Mouse (Mus musculus) liver, embryonic 11.5 days (tissue): ENCODE data around the gene Pdk2. TPM values are rescaled to one million over a fixed set of nuclear protein-coding genes. Genes with fewer than 3 reads are reported as not detected.

ENCODE experiments used
- ATAC-seq: fragments of 200-750 bp; cut with Nextera tagmentation; replicated peaks from 2 replicates; pipeline ENCODE4 v1.8.0; 2017; ENCODE audit warnings: moderate number of reproducible peaks, mild to moderate bottlenecking, moderate TSS enrichment, moderate library complexity; ENCODE audit not compliant: low FRiP score
- DNase-seq: peaks from one replicate; pipeline ENCODE4 v3.0.0-alpha.2; 2017; ENCODE audit warnings: low spot score
- H3K27ac ChIP-seq: fragments of 300-500 bp; sonication (generic); 2 replicates; pipeline ENCODE4 v1.5.1; 2014; ENCODE audit warnings: mild to moderate bottlenecking, low read depth, low read length, control low read depth
- H3K27me3 ChIP-seq: fragments of 300-500 bp; sonication (generic); replicated peaks from 2 replicates; pipeline ENCODE4 v1.6.1; 2014; ENCODE audit warnings: low read length, mixed read lengths; ENCODE audit not compliant: control insufficient read depth, insufficient read depth
- H3K36me3 ChIP-seq: fragments of 300-500 bp; sonication (generic); 2 replicates; pipeline ENCODE4 v1.6.1; 2014; ENCODE audit warnings: mild to moderate bottlenecking, low read length, moderate library complexity, mixed read lengths; ENCODE audit not compliant: control insufficient read depth, insufficient read depth
- H3K4me1 ChIP-seq: fragments of 300-500 bp; sonication (generic); replicated peaks from 2 replicates; pipeline ENCODE4 v1.6.1; 2014; ENCODE audit warnings: low read length, mixed read lengths; ENCODE audit not compliant: control insufficient read depth, insufficient read depth
- H3K4me2 ChIP-seq: fragments of 300-500 bp; sonication (generic); 2 replicates; pipeline ENCODE4 v1.6.1; 2014; ENCODE audit warnings: mild to moderate bottlenecking, control low read depth, moderate library complexity
- H3K4me3 ChIP-seq: fragments of 300-500 bp; sonication (generic); 2 replicates; pipeline ENCODE4 v1.5.1; 2014; ENCODE audit warnings: low read depth, low read length, control low read depth
- H3K9ac ChIP-seq: fragments of 300-500 bp; sonication (generic); 2 replicates; pipeline ENCODE4 v1.6.1; 2014; ENCODE audit warnings: low read depth, low read length, control low read depth
- H3K9me3 ChIP-seq: fragments of 300-500 bp; sonication (generic); 2 replicates; pipeline ENCODE4 v1.6.1; 2016; ENCODE audit warnings: low read length, inconsistent platforms, mixed read lengths; ENCODE audit not compliant: control insufficient read depth
- WGBS: fragments of 180-500 bp; shearing (Covaris S2); extraction: QIAGEN DNeasy Blood & Tissue Kit; methylation state at CpG from one replicate; pipeline ENCODE4 v1.1.7; 2014; 5-methylcytosine and 5-hydroxymethylcytosine counted together
- polyA plus RNA-seq: library from polyadenylated mRNA; unstranded; fragments of >200 nt; fragmentation: Nextera tagmentation; extraction: Ambion mirVana; gene quantifications from 2 replicates; pipeline ENCODE4 v1.2.1, GENCODE M21; 2014

The Pdk2 gene
- polyA plus RNA-seq, 1 experiment from 2014 or later = 15.2 TPM

- no peaks in the 10 kb centered on the region for H3K27me3 ChIP-seq
- H3K4me2 ChIP-seq = peak within 1 kb of the TSS; percentile 95
- peak within 1 kb of the TSS; percentile 92 for H3K27ac ChIP-seq
- DNase-seq (peak; percentile 95), ATAC-seq (peak; percentile 83)
- H3K4me1 ChIP-seq = peaks cover 65% of the 10 kb centered on the region
- under 1% methylated on average over 58 of the region's 69 CpGs for WGBS
- H3K4me3 ChIP-seq = peak within 1 kb of the TSS; percentile 98
- H3K9me3 ChIP-seq = no peaks in the 10 kb centered on the region
- peaks cover 6% of the 10 kb centered on the region; the same call in 1 of the 2 replicates for H3K36me3 ChIP-seq
- H3K9ac ChIP-seq = peak within 1 kb of the TSS; percentile 99
Observed at GRCm38 (mm10) chr11:94990749-94991577, 50.2 kb downstream of the Pdk2 start, which contains the start of gene Ppp1r9b. Ppp1r9b (plus strand) TSS chr11:94991035.

GRCm38 (mm10) chr11:94990102-94990748, 50.9 kb downstream of the Pdk2 start:
- H3K4me1 ChIP-seq = peaks cover 57% of the 10 kb centered on the region
- H3K4me2 ChIP-seq = peak overlapping the region; percentile 95
- WGBS = 39% methylated on average over 6 of the region's 6 CpGs
- H3K4me3 ChIP-seq = peak overlapping the region; percentile 98
- no peak for DNase-seq
- peak overlapping the region; percentile 99 for H3K9ac ChIP-seq
- H3K27ac ChIP-seq = peak overlapping the region; percentile 92
- no peaks in the 10 kb centered on the region for H3K9me3 ChIP-seq
- peak; percentile 14 for ATAC-seq
- H3K36me3 ChIP-seq = peaks cover 6% of the 10 kb centered on the region; the same call in 1 of the 2 replicates
- no peaks in the 10 kb centered on the region for H3K27me3 ChIP-seq

- Histone ChIP-seq H3K9ac (peak overlapping the region; percentile 99), H3K4me1 (peaks cover 56% of the 10 kb centered on the region), H3K27ac (peak overlapping the region; percentile 92), H3K27me3 (no peaks in the 10 kb centered on the region), H3K4me3 (peak overlapping the region; percentile 98), H3K9me3 (no peaks in the 10 kb centered on the region), H3K36me3 (peaks cover under 1% of the 10 kb centered on the region; the same call in 1 of the 2 replicates), H3K4me2 (peak overlapping the region; percentile 95)
- peak; percentile 62 for ATAC-seq
- 1% methylated on average over 12 of the region's 12 CpGs for WGBS
- DNase-seq = peak; percentile 85
Observed at GRCm38 (mm10) chr11:94989562-94990017, 51.6 kb downstream of the Pdk2 start.

- DNase-seq = no peak
- H3K27me3 ChIP-seq = no peaks in the 10 kb centered on the region
- H3K4me3 ChIP-seq = peak overlapping the region; percentile 98
- peak overlapping the region; percentile 99 for H3K9ac ChIP-seq
- peaks cover 53% of the 10 kb centered on the region for H3K4me1 ChIP-seq
- H3K9me3 ChIP-seq = no peaks in the 10 kb centered on the region
- H3K4me2 ChIP-seq = peak overlapping the region; percentile 95
- no peak for ATAC-seq
- 27% methylated on average over 10 of the region's 10 CpGs for WGBS
- peak overlapping the region; percentile 92 for H3K27ac ChIP-seq
- no peaks in the 10 kb centered on the region for H3K36me3 ChIP-seq
Observed at GRCm38 (mm10) chr11:94988780-94989561, 52.2 kb downstream of the Pdk2 start.

- no peak for DNase-seq
- no peaks in the 10 kb centered on the region for H3K27me3 ChIP-seq
- H3K4me3 ChIP-seq = no peak overlapping the region
- no peaks in the 10 kb centered on the region for H3K9me3 ChIP-seq
- no peak for ATAC-seq
- H3K9ac ChIP-seq = no peak overlapping the region
- 83% methylated on average over 8 of the region's 8 CpGs for WGBS
- H3K27ac ChIP-seq = no peak overlapping the region; the same call in 1 of the 2 replicates
- no peaks in the 10 kb centered on the region for H3K36me3 ChIP-seq
- H3K4me2 ChIP-seq = peak overlapping the region; percentile 12; the same call in 1 of the 2 replicates
- H3K4me1 ChIP-seq = peaks cover 46% of the 10 kb centered on the region
Observed at GRCm38 (mm10) chr11:94987851-94988250, 53.3 kb downstream of the Pdk2 start.

- H3K27ac ChIP-seq = peak overlapping the region; percentile 34; the same call in 1 of the 2 replicates
- H3K9me3 ChIP-seq = no peaks in the 10 kb centered on the region
- WGBS = 48% methylated on average over 6 of the region's 6 CpGs
- H3K27me3 ChIP-seq = no peaks in the 10 kb centered on the region
- no peak overlapping the region for H3K9ac ChIP-seq
- H3K36me3 ChIP-seq = no peaks in the 10 kb centered on the region
- H3K4me2 ChIP-seq = no peak overlapping the region
- peaks cover 44% of the 10 kb centered on the region for H3K4me1 ChIP-seq
- ATAC-seq (no peak), DNase-seq (no peak)
- H3K4me3 ChIP-seq = no peak overlapping the region
Observed at GRCm38 (mm10) chr11:94987341-94987740, 53.8 kb downstream of the Pdk2 start.

- Histone ChIP-seq H3K9me3 (no peaks in the 10 kb centered on the region), H3K27ac (no peak overlapping the region), H3K4me2 (no peak overlapping the region), H3K4me3 (no peak overlapping the region), H3K4me1 (peaks cover 44% of the 10 kb centered on the region), H3K27me3 (no peaks in the 10 kb centered on the region), H3K36me3 (no peaks in the 10 kb centered on the region), H3K9ac (no peak overlapping the region)
- no peak for ATAC-seq
- DNase-seq = no peak
- WGBS = 55% methylated on average over 2 of the region's 2 CpGs
Observed at GRCm38 (mm10) chr11:94986435-94986834, 54.7 kb downstream of the Pdk2 start.

GRCm38 (mm10) chr11:94985822-94986221, 55.3 kb downstream of the Pdk2 start:
- Histone ChIP-seq H3K9me3 (no peaks in the 10 kb centered on the region), H3K27me3 (no peaks in the 10 kb centered on the region), H3K4me3 (no peak overlapping the region), H3K9ac (no peak overlapping the region), H3K27ac (no peak overlapping the region), H3K4me2 (no peak overlapping the region), H3K36me3 (no peaks in the 10 kb centered on the region), H3K4me1 (peaks cover 44% of the 10 kb centered on the region)
- no peak for ATAC-seq
- no peak for DNase-seq
- 73% methylated on average over 5 of the region's 5 CpGs for WGBS
